Mouse (Mus musculus) kidney, adult 2 months (tissue): ENCODE results near the gene Fam83f. TPM values are rescaled to one million over a fixed set of nuclear protein-coding genes. Genes with fewer than 3 reads are reported as not detected.

Source experiments
- DNase-seq: peaks from one replicate; pipeline ENCODE4 v3.0.0; 2021
- H3K27ac ChIP-seq: fragments of 200-500 bp; 2 replicates; pipeline ENCODE4 v1.5.1; 2012; ENCODE audit warnings: low read depth, low read length, control low read depth, inconsistent platforms; ENCODE audit not compliant: insufficient read depth
- H3K27me3 ChIP-seq: fragments of 200-500 bp; replicated peaks from 2 replicates; pipeline ENCODE4 v1.6.1; 2012; ENCODE audit warnings: mild to moderate bottlenecking, moderate library complexity, low read length, inconsistent platforms; ENCODE audit not compliant: control insufficient read depth, insufficient read depth
- H3K36me3 ChIP-seq: fragments of 200-500 bp; 2 replicates; pipeline ENCODE4 v1.6.1; 2012; ENCODE audit warnings: mild to moderate bottlenecking, moderate library complexity, low read length, inconsistent platforms; ENCODE audit not compliant: control insufficient read depth, insufficient read depth
- H3K4me1 ChIP-seq: fragments of 200-500 bp; 2 replicates; pipeline ENCODE4 v1.6.1; 2011; ENCODE audit warnings: low read length; ENCODE audit not compliant: control insufficient read depth, insufficient read depth
- H3K4me3 ChIP-seq: fragments of 200-500 bp; 2 replicates; pipeline ENCODE4 v1.5.1; 2011; ENCODE audit warnings: mild to moderate bottlenecking, low read depth, low read length, control low read depth; ENCODE audit not compliant: insufficient read depth
- CTCF ChIP-seq: fragments of 200-500 bp; conservative IDR thresholded peaks from 2 replicates; pipeline ENCODE4 v1.5.1; 2011; ENCODE audit warnings: low read depth, mild to moderate bottlenecking, control low read depth, low read length, moderate library complexity, mixed read lengths; ENCODE audit not compliant: insufficient read depth, insufficient read length
- POLR2A ChIP-seq: fragments of 200-500 bp; IDR thresholded peaks from one replicate; pipeline ENCODE4 v1.6.1; 2011; ENCODE audit warnings: low read depth, low read length, control low read depth
- WGBS: fragments of 180-500 bp; shearing (Covaris S2); methylation state at CpG from one replicate; pipeline ENCODE4 v1.1.7; 2018; 5-methylcytosine and 5-hydroxymethylcytosine counted together
- polyA plus RNA-seq: library from polyadenylated mRNA; depleted of rRNA; stranded (reverse); fragments of >200 nt; gene quantifications from 2 replicates; pipeline ENCODE4 v1.2.3, GENCODE M21; 2012

Gene Fam83f
- polyA plus RNA-seq, 1 experiment, result 2.8 TPM

DNA sequence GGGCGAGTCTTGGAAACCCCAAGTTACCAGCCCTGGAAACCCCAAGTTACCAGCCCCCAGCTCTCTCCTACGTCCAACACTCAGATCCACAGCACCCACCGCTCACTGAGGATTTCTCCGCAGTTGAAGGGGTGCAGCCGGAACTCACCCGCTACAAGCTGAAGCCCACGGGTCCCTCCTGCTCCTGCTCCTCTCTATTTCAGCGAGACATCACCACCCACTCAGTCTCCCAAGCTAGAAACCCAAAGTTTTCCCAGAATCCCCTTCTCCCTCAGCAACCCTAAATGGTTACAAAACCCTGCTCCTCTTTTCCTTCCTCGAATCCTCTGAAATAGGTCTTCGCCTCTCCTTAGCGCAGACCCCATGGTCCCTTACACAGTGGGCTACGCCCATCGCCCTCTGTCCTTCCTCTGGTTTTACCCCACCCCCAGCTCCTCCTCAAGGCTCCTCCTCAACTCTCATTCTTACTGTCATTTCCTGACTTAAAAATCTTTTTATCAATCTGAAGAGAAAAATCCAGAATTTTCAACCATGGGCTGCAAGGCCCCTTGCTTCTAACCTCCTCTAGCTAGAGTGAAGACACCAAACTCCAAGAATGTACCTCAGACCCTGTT, 39.3 kb upstream of the Fam83f start:
- H3K4me1 ChIP-seq, result no peaks in the 10 kb centered on the region
- no peak for DNase-seq
- no peak overlapping the region for H3K27ac ChIP-seq
- no peak for TF ChIP-seq CTCF
- no peak for TF ChIP-seq POLR2A
- H3K27me3 ChIP-seq, result no peaks in the 10 kb centered on the region
- no peak overlapping the region for H3K4me3 ChIP-seq
- 88% methylated on average over 13 of the region's 13 CpGs for WGBS
- H3K36me3 ChIP-seq, result no peaks in the 10 kb centered on the region

DNA sequence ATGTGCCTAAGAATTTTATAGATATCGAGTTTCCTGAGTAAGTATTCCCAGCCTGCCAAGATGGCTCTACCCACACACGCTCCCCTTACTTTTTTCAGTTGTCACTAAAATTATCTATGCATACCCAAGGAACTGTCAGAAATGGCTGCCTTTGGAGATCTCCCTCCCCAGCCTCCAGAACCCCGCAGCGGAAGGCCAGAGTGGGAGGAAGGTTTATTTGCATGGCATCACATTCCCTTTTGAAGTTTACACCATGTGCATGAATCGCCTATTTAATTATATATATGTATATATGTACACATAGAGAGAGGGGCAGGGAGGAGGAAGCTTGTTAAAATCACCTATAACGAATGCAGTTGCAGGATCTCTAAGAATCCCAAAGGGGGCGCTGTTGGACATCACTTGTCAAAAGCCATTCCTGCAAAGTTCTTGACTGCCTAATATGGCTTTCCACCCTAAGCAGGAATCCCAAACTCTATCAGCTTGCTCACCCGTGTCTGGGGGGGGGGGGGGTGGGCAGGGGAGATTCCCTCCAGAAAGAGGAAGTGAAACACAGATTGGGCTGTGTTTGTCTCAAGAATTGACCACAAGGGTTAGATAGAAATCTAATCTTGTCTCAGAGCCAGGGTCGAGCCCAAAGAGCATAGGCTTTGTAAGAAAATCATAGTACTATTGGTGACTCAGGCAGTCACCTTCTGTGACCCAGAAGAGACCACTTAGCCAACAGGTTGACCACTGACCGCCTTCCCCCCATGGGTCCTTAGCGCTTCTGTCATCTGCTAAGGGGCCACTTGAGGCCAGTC, 37.1 kb upstream of the Fam83f start:
- no peak overlapping the region for H3K4me3 ChIP-seq
- TF ChIP-seq CTCF (peak; percentile 49), POLR2A (no peak)
- no peaks in the 10 kb centered on the region for H3K4me1 ChIP-seq
- no peaks in the 10 kb centered on the region for H3K36me3 ChIP-seq
- no peak overlapping the region for H3K27ac ChIP-seq
- peak; percentile 67 for DNase-seq
- no peaks in the 10 kb centered on the region for H3K27me3 ChIP-seq
- 45% methylated on average over 11 of the region's 11 CpGs for WGBS

- no peak for TF ChIP-seq POLR2A
- TF ChIP-seq CTCF, result no peak
- no peak for DNase-seq
- H3K27me3 ChIP-seq, result no peaks in the 10 kb centered on the region
- no peaks in the 10 kb centered on the region for H3K4me1 ChIP-seq
- no peak overlapping the region for H3K4me3 ChIP-seq
- no peak overlapping the region for H3K27ac ChIP-seq
- WGBS, result 73% methylated on average over 13 of the region's 13 CpGs
- H3K36me3 ChIP-seq, result no peaks in the 10 kb centered on the region
Measured at GRCm38 (mm10) chr15:80636757-80637372, 34.8 kb upstream of the Fam83f start.

DNA sequence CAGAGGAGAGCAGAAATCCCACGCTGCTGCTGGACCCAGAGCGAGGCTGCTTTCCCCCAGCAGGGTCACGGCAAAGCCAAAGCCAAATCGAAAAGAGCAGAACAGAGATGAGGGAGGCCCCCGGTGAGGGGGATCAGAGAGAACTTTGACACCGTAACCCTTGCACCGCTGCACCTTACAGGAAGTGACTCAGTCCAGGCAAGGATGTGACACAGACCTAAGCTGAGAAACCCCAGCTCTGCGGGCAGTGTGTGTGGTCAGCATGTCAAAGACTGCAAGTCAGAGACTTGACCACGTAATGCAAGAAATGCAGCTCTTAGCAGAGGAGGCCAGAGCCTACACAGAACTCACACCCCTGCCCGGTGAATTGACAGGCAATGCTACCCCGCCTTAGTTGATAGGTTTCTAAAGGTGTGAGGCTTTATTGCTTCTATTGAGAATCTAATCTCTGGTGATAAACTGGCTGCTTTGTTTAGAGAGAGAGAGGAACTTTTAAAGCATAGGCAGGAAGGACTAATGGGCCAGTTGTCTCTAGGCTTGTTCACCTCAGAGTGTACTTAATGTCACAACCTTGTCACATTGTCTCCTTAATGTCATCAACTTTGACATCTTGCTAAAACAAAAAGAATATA, 32.5 kb upstream of the Fam83f start:
- no peaks in the 10 kb centered on the region for H3K27me3 ChIP-seq
- H3K4me3 ChIP-seq, result no peak overlapping the region
- H3K36me3 ChIP-seq, result no peaks in the 10 kb centered on the region
- WGBS, result 46% methylated on average over 11 of the region's 11 CpGs
- H3K4me1 ChIP-seq, result no peaks in the 10 kb centered on the region
- no peak for DNase-seq
- TF ChIP-seq CTCF (no peak), POLR2A (no peak)
- no peak overlapping the region for H3K27ac ChIP-seq

GRCm38 (mm10) chr15:80639874-80640273, 31.8 kb upstream of the Fam83f start:
- TF ChIP-seq CTCF (no peak), POLR2A (no peak)
- H3K4me3 ChIP-seq, result no peak overlapping the region
- H3K27ac ChIP-seq, result no peak overlapping the region
- H3K4me1 ChIP-seq, result no peaks in the 10 kb centered on the region
- H3K27me3 ChIP-seq, result no peaks in the 10 kb centered on the region
- no peak for DNase-seq
- H3K36me3 ChIP-seq, result no peaks in the 10 kb centered on the region
- 93% methylated on average over 3 of the region's 3 CpGs for WGBS

DNA sequence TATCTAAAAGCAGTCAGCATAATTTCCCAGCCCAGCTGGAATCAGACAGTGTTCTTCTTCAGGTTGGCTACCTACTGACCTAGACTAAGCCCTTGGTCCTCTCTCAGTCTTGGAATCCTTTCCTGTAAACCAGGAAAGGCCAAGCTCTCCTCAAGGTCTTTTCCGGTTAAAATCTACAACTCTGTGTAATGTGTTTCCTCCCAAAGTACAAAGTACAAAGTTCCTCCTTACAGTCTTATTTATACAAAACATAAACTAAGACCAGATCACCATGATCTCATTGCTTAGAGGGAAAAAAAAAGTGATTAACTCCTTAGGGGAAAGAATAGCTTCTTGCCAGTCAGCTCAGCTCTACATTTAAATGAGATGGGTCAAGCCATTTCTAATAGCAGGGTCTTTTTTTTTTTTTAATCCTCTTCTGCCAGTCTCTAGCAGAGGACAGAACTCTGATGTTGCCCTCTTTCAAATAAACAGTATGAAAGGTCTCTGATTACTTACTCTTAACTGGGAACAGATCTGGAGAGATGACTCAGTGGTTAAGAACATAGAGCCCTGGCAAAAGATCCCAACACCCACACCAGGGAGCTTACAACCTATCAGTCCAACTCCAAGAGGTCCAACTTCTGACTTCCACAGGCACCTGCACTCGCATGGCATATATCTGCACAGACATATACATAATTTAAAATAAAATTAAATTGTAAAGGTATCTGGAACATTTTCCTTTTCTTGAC, 29.8 kb upstream of the Fam83f start:
- no peak overlapping the region for H3K27ac ChIP-seq
- WGBS, result 68% methylated on average over 2 of the region's 2 CpGs

More for the DNA sequence above, 29.8 kb upstream of the Fam83f start:
- Histone ChIP-seq H3K36me3 (no peaks in the 10 kb centered on the region), H3K4me3 (no peak overlapping the region), H3K27me3 (no peaks in the 10 kb centered on the region), H3K4me1 (no peaks in the 10 kb centered on the region)
- TF ChIP-seq CTCF (no peak), POLR2A (no peak)
- no peak for DNase-seq
